Mouse (Mus musculus): ENCODE measurements around the gene Anks1b. TPM values are rescaled to one million over a fixed set of nuclear protein-coding genes. Genes with fewer than 3 reads are reported as not detected.

The Anks1b gene
- polyA plus RNA-seq, 1 experiment = 0.19 TPM

- DNase-seq (ENCODE audit: low read depth in 1 of 2, low spot score in 2 of 2) = no peak
- 57% methylated on average over 1 of the region's 1 CpGs for WGBS
- Histone ChIP-seq H3K27me3 (ENCODE audit: control insufficient read depth, insufficient read depth, low read length) (no peaks in the 10 kb centered on the region), H3K4me1 (ENCODE audit: control insufficient read depth, insufficient read depth, insufficient read length) (no peaks in the 10 kb centered on the region), H3K4me3 (ENCODE audit: extremely low read depth, insufficient read depth, insufficient read length) (no peak overlapping the region), H3K27ac (ENCODE audit: insufficient read depth, low read length) (no peak overlapping the region), H3K36me3 (ENCODE audit: control insufficient read depth, insufficient read depth, low read length) (no peaks in the 10 kb centered on the region)
- no peak for TF ChIP-seq CTCF (IDR thresholded peaks at IDR 0.05; ENCODE audit: extremely low read depth, insufficient read depth, insufficient read length, insufficient replicate concordance)
Measured at GRCm38 (mm10) chr10:90507561-90507960, 634.3 kb downstream of the Anks1b start.

- H3K4me1 ChIP-seq (ENCODE audit: control insufficient read depth, insufficient read depth, insufficient read length) = no peaks in the 10 kb centered on the region
- H3K36me3 ChIP-seq (ENCODE audit: control insufficient read depth, insufficient read depth, low read length) = no peaks in the 10 kb centered on the region
- H3K27me3 ChIP-seq (ENCODE audit: control insufficient read depth, insufficient read depth, low read length) = no peaks in the 10 kb centered on the region
- DNase-seq (ENCODE audit: low read depth in 1 of 2, low spot score in 2 of 2) = no peak
- WGBS = 88% methylated on average over 9 of the region's 9 CpGs
- TF ChIP-seq POLR2A (IDR thresholded peaks at IDR 0.05; ENCODE audit: low read depth, low read length) = no peak
- no peak for TF ChIP-seq CTCF (IDR thresholded peaks at IDR 0.05; ENCODE audit: extremely low read depth, insufficient read depth, insufficient read length, insufficient replicate concordance)
- H3K27ac ChIP-seq (ENCODE audit: insufficient read depth, low read length) = no peak overlapping the region
- no peak overlapping the region for H3K4me3 ChIP-seq (ENCODE audit: extremely low read depth, insufficient read depth, insufficient read length)
Measured at GRCm38 (mm10) chr10:90512801-90513200, 639.5 kb downstream of the Anks1b start.

GRCm38 (mm10) chr10:90531813-90532212 lies 658.5 kb downstream of the Anks1b start:
- no peak for DNase-seq (ENCODE audit: low read depth in 1 of 2, low spot score in 2 of 2)
- WGBS = 77% methylated on average over 1 of the region's 1 CpGs
- Histone ChIP-seq H3K27ac (ENCODE audit: insufficient read depth, low read length) (no peak overlapping the region), H3K4me1 (ENCODE audit: control insufficient read depth, insufficient read depth, insufficient read length) (no peaks in the 10 kb centered on the region), H3K27me3 (ENCODE audit: control insufficient read depth, insufficient read depth, low read length) (no peaks in the 10 kb centered on the region), H3K36me3 (ENCODE audit: control insufficient read depth, insufficient read depth, low read length) (no peaks in the 10 kb centered on the region), H3K4me3 (ENCODE audit: extremely low read depth, insufficient read depth, insufficient read length) (no peak overlapping the region)
- no peak for TF ChIP-seq POLR2A (IDR thresholded peaks at IDR 0.05; ENCODE audit: low read depth, low read length)

GRCm38 (mm10) chr10:90535370-90535769 lies 662.1 kb downstream of the Anks1b start:
- TF ChIP-seq POLR2A (IDR thresholded peaks at IDR 0.05; ENCODE audit: low read depth, low read length) = no peak
- no peak for TF ChIP-seq CTCF (IDR thresholded peaks at IDR 0.05; ENCODE audit: extremely low read depth, insufficient read depth, insufficient read length, insufficient replicate concordance)
- DNase-seq (ENCODE audit: low read depth in 1 of 2, low spot score in 2 of 2) = no peak
- WGBS = 93% methylated on average over 2 of the region's 2 CpGs

GRCm38 (mm10) chr10:90546635-90547034 lies 673.3 kb downstream of the Anks1b start:
- H3K4me3 ChIP-seq (ENCODE audit: extremely low read depth, insufficient read depth, insufficient read length) = no peak overlapping the region
- H3K36me3 ChIP-seq (ENCODE audit: control insufficient read depth, insufficient read depth, low read length) = no peaks in the 10 kb centered on the region
- H3K4me1 ChIP-seq (ENCODE audit: control insufficient read depth, insufficient read depth, insufficient read length) = no peaks in the 10 kb centered on the region
- H3K27ac ChIP-seq (ENCODE audit: insufficient read depth, low read length) = no peak overlapping the region
- WGBS = 48% methylated on average over 3 of the region's 3 CpGs
- no peak for DNase-seq (ENCODE audit: low read depth in 1 of 2, low spot score in 2 of 2)
- TF ChIP-seq POLR2A (IDR thresholded peaks at IDR 0.05; ENCODE audit: low read depth, low read length) = no peak
- no peaks in the 10 kb centered on the region for H3K27me3 ChIP-seq (ENCODE audit: control insufficient read depth, insufficient read depth, low read length)

More at GRCm38 (mm10) chr10:90535370-90535769, 662.1 kb downstream of the Anks1b start:
- Histone ChIP-seq H3K4me1 (ENCODE audit: control insufficient read depth, insufficient read depth, insufficient read length) (no peaks in the 10 kb centered on the region), H3K27me3 (ENCODE audit: control insufficient read depth, insufficient read depth, low read length) (no peaks in the 10 kb centered on the region), H3K27ac (ENCODE audit: insufficient read depth, low read length) (no peak overlapping the region), H3K4me3 (ENCODE audit: extremely low read depth, insufficient read depth, insufficient read length) (no peak overlapping the region), H3K36me3 (ENCODE audit: control insufficient read depth, insufficient read depth, low read length) (no peaks in the 10 kb centered on the region)

- no peak for DNase-seq (ENCODE audit: low read depth in 1 of 2, low spot score in 2 of 2)
- no peak overlapping the region for H3K4me3 ChIP-seq (ENCODE audit: extremely low read depth, insufficient read depth, insufficient read length)
- no peak for TF ChIP-seq POLR2A (IDR thresholded peaks at IDR 0.05; ENCODE audit: low read depth, low read length)
- TF ChIP-seq CTCF (IDR thresholded peaks at IDR 0.05; ENCODE audit: extremely low read depth, insufficient read depth, insufficient read length, insufficient replicate concordance) = no peak
- H3K36me3 ChIP-seq (ENCODE audit: control insufficient read depth, insufficient read depth, low read length) = no peaks in the 10 kb centered on the region
- H3K27me3 ChIP-seq (ENCODE audit: control insufficient read depth, insufficient read depth, low read length) = no peaks in the 10 kb centered on the region
- 80% methylated on average over 7 of the region's 7 CpGs for WGBS
- H3K4me1 ChIP-seq (ENCODE audit: control insufficient read depth, insufficient read depth, insufficient read length) = no peaks in the 10 kb centered on the region
- no peak overlapping the region for H3K27ac ChIP-seq (ENCODE audit: insufficient read depth, low read length)
Measured at GRCm38 (mm10) chr10:90562906-90563305, 689.6 kb downstream of the Anks1b start.

- no peak for DNase-seq (ENCODE audit: low read depth in 1 of 2, low spot score in 2 of 2)
- no peaks in the 10 kb centered on the region for H3K27me3 ChIP-seq (ENCODE audit: control insufficient read depth, insufficient read depth, low read length)
- TF ChIP-seq POLR2A (IDR thresholded peaks at IDR 0.05; ENCODE audit: low read depth, low read length) = no peak
- no peak for TF ChIP-seq CTCF (IDR thresholded peaks at IDR 0.05; ENCODE audit: extremely low read depth, insufficient read depth, insufficient read length, insufficient replicate concordance)
- H3K4me3 ChIP-seq (ENCODE audit: extremely low read depth, insufficient read depth, insufficient read length) = no peak overlapping the region
- 22% methylated on average over 29 of the region's 29 CpGs for WGBS
- no peaks in the 10 kb centered on the region for H3K36me3 ChIP-seq (ENCODE audit: control insufficient read depth, insufficient read depth, low read length)
- H3K27ac ChIP-seq (ENCODE audit: insufficient read depth, low read length) = no peak overlapping the region
- no peaks in the 10 kb centered on the region; the same call in 1 of the 2 replicates for H3K4me1 ChIP-seq (ENCODE audit: control insufficient read depth, insufficient read depth, insufficient read length)
Measured at GRCm38 (mm10) chr10:90576191-90577098, 703.1 kb downstream of the Anks1b start.
